ENCODE assay signal across 14 mouse cellular contexts in the genomic region with DNA sequence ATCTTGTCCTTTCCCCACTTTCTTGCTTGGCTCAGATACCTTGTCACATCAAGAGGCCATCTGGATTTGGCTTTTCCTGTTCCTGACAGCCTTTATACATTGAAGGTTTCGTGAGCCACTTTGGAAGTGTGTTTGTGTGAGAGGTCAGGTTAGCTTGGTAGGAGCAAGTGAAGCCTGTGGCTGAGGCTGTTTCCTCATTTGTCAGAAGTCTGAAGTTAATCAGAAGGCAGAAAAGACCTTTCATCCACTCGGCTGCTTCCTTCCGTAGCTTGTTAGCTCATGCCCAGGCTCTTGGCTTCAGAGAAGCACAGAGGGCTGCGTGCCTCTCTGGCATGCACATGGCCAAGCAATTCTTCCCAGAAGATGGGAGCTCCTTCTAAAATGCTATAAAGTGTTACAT. TPM values are rescaled to one million over a fixed set of nuclear protein-coding genes. Genes with fewer than 3 reads are reported as not detected.
DNase-seq lines count a peak whose midpoint lies in the region; ATAC-seq lines count a peak whose summit lies in the region.
"Had no signal": no experiment of that assay in that cellular context is flagged by ENCODE, and none has a peak within 500 bp of the region (broad histone marks: within the 10 kb centered on the region; RNA-seq: fewer than 3 reads in every experiment).

No protein-coding gene starts in this region.

- H3K9me3 ChIP-seq in kidney, embryonic 15.5 days (replicated peaks): no peaks in the 10 kb centered on the region
- 0 out of 2 replicates have a peak, but pooled peaks cover 2% of the 10 kb centered on the region for H3K9me3 ChIP-seq in kidney, embryonic 16.5 days (ENCODE audit: low read length)
- no peaks in the 10 kb centered on the region for H3K9me3 ChIP-seq in forebrain, embryonic 12.5 days
- H3K9me3 ChIP-seq: embryonic facial prominence, embryonic 15.5 days; heart, embryonic 13.5 days; hindbrain, embryonic 15.5 days; limb, embryonic 10.5 days had no signal

- peak; percentile 46 for DNase-seq in urinary bladder, postnatal 14 days (ENCODE audit: low spot score)
- DNase-seq in urinary bladder, adult 2 months (ENCODE audit: low spot score): no peak
- peak; percentile 72 for DNase-seq in gonadal fat pad, adult 2 months (ENCODE audit: low read depth)
- DNase-seq in thymus, postnatal 4 days: peak; percentile 30
- DNase-seq in urinary bladder, postnatal 10 days (ENCODE audit: low spot score): no peak

- H3K4me3 ChIP-seq in kidney, embryonic 15.5 days (replicated peaks): no peak overlapping the region
- H3K4me3 ChIP-seq in kidney, embryonic 16.5 days (ENCODE audit: low read length): no peak overlapping the region
- no peak overlapping the region for H3K4me3 ChIP-seq in forebrain, embryonic 12.5 days (replicated peaks)
- H3K4me3 ChIP-seq: embryonic facial prominence, embryonic 15.5 days; heart, embryonic 13.5 days; hindbrain, embryonic 15.5 days; layer of hippocampus, adult 2 months; limb, embryonic 10.5 days; myocyte had no signal

- H3K9ac ChIP-seq in kidney, embryonic 15.5 days: no peak overlapping the region
- no peak overlapping the region for H3K9ac ChIP-seq in kidney, embryonic 16.5 days (replicated peaks; ENCODE audit: low read length)
- no peak overlapping the region for H3K9ac ChIP-seq in forebrain, embryonic 12.5 days
- H3K9ac ChIP-seq: embryonic facial prominence, embryonic 15.5 days; heart, embryonic 13.5 days; hindbrain, embryonic 15.5 days had no signal

- ATAC-seq in kidney, embryonic 15.5 days (replicated peaks; ENCODE audit: low FRiP score): no peak
- ATAC-seq in kidney, embryonic 16.5 days (ENCODE audit: low FRiP score, low TSS enrichment): no peak
- ATAC-seq in forebrain, embryonic 12.5 days (ENCODE audit: low FRiP score): no peak

- no peaks in the 10 kb centered on the region for H3K27me3 ChIP-seq in kidney, embryonic 15.5 days
- no peaks in the 10 kb centered on the region for H3K27me3 ChIP-seq in kidney, embryonic 16.5 days (ENCODE audit: insufficient read depth, low read length)
- no peaks in the 10 kb centered on the region for H3K27me3 ChIP-seq in forebrain, embryonic 12.5 days
- H3K27me3 ChIP-seq: embryonic facial prominence, embryonic 15.5 days; heart, embryonic 13.5 days; hindbrain, embryonic 15.5 days had no signal

- peaks cover 21% of the 10 kb centered on the region for H3K4me1 ChIP-seq in kidney, embryonic 15.5 days
- H3K4me1 ChIP-seq in kidney, embryonic 16.5 days (ENCODE audit: insufficient read depth, low read length): peaks cover 15% of the 10 kb centered on the region
- H3K4me1 ChIP-seq in forebrain, embryonic 12.5 days: peaks cover 13% of the 10 kb centered on the region

- H3K4me2 ChIP-seq in kidney, embryonic 15.5 days: no peak overlapping the region
- no peak overlapping the region for H3K4me2 ChIP-seq in kidney, embryonic 16.5 days (replicated peaks; ENCODE audit: low read depth, low read length)
- H3K4me2 ChIP-seq in forebrain, embryonic 12.5 days: no peak overlapping the region
- H3K4me2 ChIP-seq: embryonic facial prominence, embryonic 15.5 days; heart, embryonic 13.5 days; hindbrain, embryonic 15.5 days had no signal

- H3K36me3 ChIP-seq in kidney, embryonic 15.5 days: peaks cover 7% of the 10 kb centered on the region; the same call in 1 of the 2 replicates
- H3K36me3 ChIP-seq in kidney, embryonic 16.5 days (ENCODE audit: insufficient read depth, low read length): no peaks in the 10 kb centered on the region
- H3K36me3 ChIP-seq in forebrain, embryonic 12.5 days (replicated peaks): no peaks in the 10 kb centered on the region
- H3K36me3 ChIP-seq: hindbrain, embryonic 15.5 days had no signal

- H3K27ac ChIP-seq in kidney, embryonic 15.5 days: 0 out of 2 replicates have a peak overlapping the region, but pooled peaks have one; percentile 13
- H3K27ac ChIP-seq in kidney, embryonic 16.5 days (ENCODE audit: low read length): no peak overlapping the region
- no peak overlapping the region for H3K27ac ChIP-seq in forebrain, embryonic 12.5 days
- H3K27ac ChIP-seq: embryonic facial prominence, embryonic 15.5 days; heart, embryonic 13.5 days; hindbrain, embryonic 15.5 days; limb, embryonic 10.5 days had no signal

- WGBS in kidney, embryonic 15.5 days: 71% methylated on average over 4 of the region's 4 CpGs
- WGBS in kidney, embryonic 16.5 days: 84% methylated on average over 4 of the region's 4 CpGs
- 79% methylated on average over 4 of the region's 4 CpGs for WGBS in forebrain, embryonic 12.5 days

RNA-seq across cellular contexts. Expression of gene 1600014C10Rik, which starts 4.8 kb away (rescaled TPM):
- polyA plus RNA-seq in kidney, embryonic 15.5 days (2015; fragmentation: Nextera tagmentation; extraction: Ambion mirVana): 14.5 and 17.4 TPM in 2 replicates
- polyA plus RNA-seq in kidney, embryonic 16.5 days (2015; fragmentation: Nextera tagmentation; extraction: Ambion mirVana): 17.6 and 18.9 TPM in 2 replicates
- polyA plus RNA-seq in urinary bladder, adult 2 months (2012; rRNA removed): 52.4 and 56.0 TPM in 2 replicates
- polyA plus RNA-seq in gonadal fat pad, adult 2 months (2012; rRNA removed): 39.4 and 44.7 TPM in 2 replicates
- 12.1 and 14.2 TPM in 2 replicates for polyA plus RNA-seq in forebrain, embryonic 12.5 days (2016; fragmentation: Nextera tagmentation; extraction: Ambion mirVana)

RNA-seq across cellular contexts. Expression of gene Plekhf1, which starts 40.0 kb away (rescaled TPM):
- 5.0 and 5.4 TPM in 2 replicates for polyA plus RNA-seq in kidney, embryonic 15.5 days (2015; fragmentation: Nextera tagmentation; extraction: Ambion mirVana)
- 5.9 and 6.3 TPM in 2 replicates for polyA plus RNA-seq in kidney, embryonic 16.5 days (2015; fragmentation: Nextera tagmentation; extraction: Ambion mirVana)
- 11.0 and 14.1 TPM in 2 replicates for polyA plus RNA-seq in urinary bladder, adult 2 months (2012; rRNA removed)
- 5.3 and 5.7 TPM in 2 replicates for polyA plus RNA-seq in gonadal fat pad, adult 2 months (2012; rRNA removed)
- 1.3 and 1.4 TPM in 2 replicates for polyA plus RNA-seq in forebrain, embryonic 12.5 days (2016; fragmentation: Nextera tagmentation; extraction: Ambion mirVana)

Comparison
In these comparisons a context has a peak if more than half of its experiments do, and no peak if none do; other contexts are left out.
1. DNase-seq: peak in urinary bladder, postnatal 14 days (single experiment), gonadal fat pad, adult 2 months (single experiment) and thymus, postnatal 4 days (single experiment); none in urinary bladder, adult 2 months (single experiment) and urinary bladder, postnatal 10 days (single experiment).